Mouse (Mus musculus) frontal cortex, postnatal 14 days (tissue): ENCODE results near the gene Catsperz.

Source experiments
- DNase-seq, 2 experiments: peaks; one replicate each; pipeline ENCODE4 v3.0.0; 2022; ENCODE audit warnings: low spot score in 2 of 2

Gene Catsperz

GRCm38 (mm10) chr19:6925307-6925573, at the start of gene Catsperz:
Gene Catsperz, minus strand, starts transcription at chr19:6925380.
- no peak for DNase-seq

- peak; percentile 64 to 74 for DNase-seq
Measured at GRCm38 (mm10) chr19:6974211-6975205, 49.3 kb upstream of the Catsperz start, which contains the start of gene Ppp1r14b. Gene Ppp1r14b, plus strand, starts transcription at chr19:6974968.

DNA sequence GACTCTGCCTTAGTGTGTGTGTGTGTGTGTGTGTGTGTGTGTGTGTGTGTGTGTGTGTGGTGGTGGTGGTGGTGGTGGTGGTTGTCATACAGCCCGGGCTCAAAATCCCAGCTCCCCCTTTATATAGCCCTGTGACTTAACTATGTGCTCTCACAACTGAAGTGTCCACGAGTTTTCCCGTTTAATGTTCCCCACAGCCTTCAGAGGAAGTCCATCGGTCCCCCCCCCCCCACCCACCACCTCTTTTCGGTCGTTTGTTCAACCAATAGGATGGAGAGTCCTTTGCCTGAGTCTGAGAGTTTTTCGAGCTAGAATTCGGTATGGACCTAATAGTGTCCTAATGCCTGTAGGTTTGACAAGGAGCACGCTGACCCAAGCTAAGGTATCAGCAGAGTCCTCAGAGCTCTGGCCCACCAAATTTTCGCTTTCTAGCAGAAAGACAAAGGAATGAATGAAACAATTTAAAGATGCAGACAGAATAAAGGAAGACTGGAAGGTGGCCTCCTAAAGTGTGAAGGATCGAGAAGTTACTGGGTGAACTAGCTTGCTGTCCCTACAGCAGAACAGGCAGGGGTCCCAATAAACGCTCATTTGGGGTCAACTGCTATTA, 48.5 kb upstream of the Catsperz start:
- no peak for DNase-seq

GRCm38 (mm10) chr19:6972247-6972917, 47.2 kb upstream of the Catsperz start:
- no peak for DNase-seq

- no peak for DNase-seq
Measured at GRCm38 (mm10) chr19:6971644-6972043, 46.5 kb upstream of the Catsperz start.

DNA sequence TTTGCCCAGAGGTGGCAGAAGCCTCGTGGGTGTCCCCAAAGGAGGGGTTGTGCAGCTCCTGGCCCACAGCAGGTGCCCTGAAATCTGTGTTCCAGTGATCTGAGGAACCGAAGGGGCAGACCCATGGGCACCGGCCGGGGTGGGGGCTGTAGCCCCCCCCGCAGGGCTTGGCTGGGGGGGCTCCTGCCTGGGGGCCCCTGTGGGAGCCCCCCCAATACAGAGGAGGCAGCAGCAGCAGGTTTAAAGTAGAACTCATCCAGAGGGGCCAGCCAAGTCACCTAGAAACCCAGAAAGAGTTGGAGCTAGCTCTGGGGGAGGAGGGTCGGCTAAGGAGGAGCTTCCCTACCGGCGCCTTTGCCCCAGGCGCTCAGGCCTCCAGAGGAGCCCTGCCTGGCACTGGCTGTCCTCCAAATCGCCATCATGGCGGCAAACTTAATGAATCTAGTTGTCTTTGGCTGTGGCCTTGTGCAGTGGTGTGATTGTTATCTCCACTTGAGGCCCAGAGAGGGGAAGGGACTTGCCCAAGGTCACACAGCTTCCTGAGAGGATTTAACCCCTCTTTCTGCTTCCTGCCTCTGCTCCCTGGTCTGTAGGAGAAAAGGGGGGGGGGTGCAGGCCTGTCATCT, 45.4 kb upstream of the Catsperz start:
- no peak for DNase-seq

DNA sequence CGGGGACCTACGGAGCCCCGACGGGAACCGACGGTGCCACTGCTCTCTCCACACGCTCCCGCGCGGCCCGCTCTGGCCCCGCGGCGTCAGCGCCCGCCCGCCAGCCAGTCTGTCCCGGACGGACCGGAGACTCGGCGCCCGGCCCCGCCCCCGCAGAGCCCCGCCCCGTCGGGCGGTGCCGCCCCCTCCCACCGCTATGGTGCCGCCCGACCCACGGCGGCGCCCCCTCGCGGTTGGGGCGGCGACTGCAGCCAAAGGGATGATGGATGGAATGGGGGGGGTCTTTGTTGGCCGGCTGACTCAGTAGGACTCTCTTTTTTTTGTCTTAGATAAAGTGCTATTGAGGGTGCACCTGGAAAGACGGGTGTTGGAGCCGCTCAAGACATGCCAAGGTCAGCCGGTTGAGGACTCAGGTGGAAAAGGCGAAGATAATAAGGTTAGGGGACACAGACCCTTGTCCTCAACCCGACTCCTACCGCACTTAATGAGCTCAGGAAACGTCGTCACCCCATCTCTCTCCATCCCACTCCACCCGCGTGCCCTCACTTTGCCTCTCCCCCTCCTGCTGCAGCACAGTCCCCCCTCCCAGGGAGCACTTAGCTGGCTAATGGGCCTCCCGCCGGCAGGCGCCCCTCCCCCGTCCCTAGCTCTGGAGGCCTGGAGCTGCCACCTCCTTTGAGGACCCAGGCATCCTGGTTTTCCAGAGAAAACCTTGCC, 44.6 kb upstream of the Catsperz start:
- no peak for DNase-seq

- no peak for DNase-seq
Measured at GRCm38 (mm10) chr19:6969291-6969664, 44.1 kb upstream of the Catsperz start.

GRCm38 (mm10) chr19:6968491-6969271, 43.5 kb upstream of the Catsperz start:
- DNase-seq, result no peak

DNA sequence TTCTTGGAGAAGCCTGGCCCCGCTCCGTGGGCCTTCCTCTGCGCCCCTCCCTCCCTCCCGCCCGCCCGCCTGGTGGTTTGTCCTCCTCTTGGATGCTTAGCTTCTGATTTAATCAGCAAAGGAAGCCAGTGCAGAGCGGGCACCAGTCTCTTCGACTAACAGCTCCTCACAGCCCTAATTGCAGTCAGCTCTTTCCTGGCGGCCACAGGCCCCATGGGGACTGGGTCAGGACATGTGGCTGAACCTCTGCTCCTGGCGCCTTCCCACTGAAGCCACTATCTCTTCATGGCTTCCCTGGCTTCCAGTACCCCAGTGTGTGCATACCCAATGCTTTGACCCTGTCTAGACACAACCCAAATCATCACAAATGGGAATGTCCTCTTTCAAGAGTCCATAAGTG, 31.3 kb upstream of the Catsperz start:
- no peak for DNase-seq

GRCm38 (mm10) chr19:6955424-6955823, 30.2 kb upstream of the Catsperz start:
- DNase-seq, result no peak

GRCm38 (mm10) chr19:6954046-6954445, 28.9 kb upstream of the Catsperz start:
- no peak for DNase-seq

DNA sequence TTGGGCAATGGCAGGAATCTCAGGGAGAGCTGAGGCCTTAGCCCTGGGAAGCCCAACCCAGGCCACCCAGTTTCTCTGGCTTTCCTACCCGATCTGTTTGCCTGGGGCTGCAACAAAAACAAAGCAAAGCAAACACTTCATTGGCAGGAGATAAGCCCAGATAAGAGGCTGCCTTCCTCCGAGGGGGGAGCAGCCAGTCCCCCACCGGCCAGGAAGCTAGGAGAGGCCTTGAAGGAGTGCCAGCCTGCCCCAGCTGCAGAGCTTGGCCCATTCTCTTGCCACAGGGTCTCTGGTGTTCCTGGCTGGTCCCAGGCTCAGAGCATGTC, 27.5 kb upstream of the Catsperz start:
- DNase-seq, result no peak

- peak; percentile 68 to 72 for DNase-seq
Measured at GRCm38 (mm10) chr19:6951994-6952711, 27.0 kb upstream of the Catsperz start.

GRCm38 (mm10) chr19:6951381-6951968, 26.3 kb upstream of the Catsperz start:
- peak; percentile 87 to 91 for DNase-seq

DNA sequence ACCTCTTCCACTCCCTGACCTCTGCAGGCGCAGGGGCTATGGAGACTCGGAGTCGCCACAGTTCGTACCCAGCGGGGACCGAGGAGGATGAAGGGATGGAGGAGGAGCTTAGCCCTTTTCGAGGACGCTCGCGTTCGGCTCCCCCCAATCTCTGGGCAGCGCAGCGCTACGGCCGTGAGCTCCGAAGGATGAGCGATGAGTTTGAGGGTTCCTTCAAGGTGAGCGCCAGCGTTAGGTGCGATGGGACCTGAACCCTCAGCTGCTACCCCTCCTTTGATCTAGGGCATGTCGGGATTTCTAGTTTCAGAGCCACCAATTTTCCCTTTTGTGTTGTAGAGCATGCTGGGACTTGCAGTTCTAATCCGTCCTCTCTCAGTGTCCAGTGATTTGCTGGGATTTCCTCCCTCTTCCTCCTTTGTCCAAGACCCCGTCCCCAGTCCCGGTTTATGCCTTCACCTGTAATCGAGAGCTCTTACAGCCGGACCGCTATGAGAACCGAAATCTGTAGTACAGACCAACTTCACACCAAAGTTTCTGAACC, 25.5 kb upstream of the Catsperz start:
- peak in 1 of 2 experiments; percentile 59 for DNase-seq

DNA sequence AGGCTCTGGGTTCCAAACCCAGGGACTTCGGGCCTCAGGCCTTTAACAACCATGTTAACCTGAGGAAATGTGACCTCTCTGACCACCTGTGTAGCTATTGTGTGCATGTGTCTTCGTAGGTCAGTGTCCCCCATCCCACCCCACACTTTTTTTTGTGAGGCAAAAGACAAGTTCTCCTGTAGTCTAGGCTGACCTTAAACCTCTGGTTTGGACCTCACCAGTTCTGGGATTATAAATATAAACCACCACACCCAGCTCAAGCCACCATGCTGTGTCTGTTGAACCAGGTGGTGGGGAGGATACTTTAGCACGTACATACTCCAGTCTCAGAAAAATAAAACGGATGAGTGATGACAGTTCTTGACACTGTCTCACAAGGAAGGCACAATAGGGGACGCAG, 24.8 kb upstream of the Catsperz start:
- no peak for DNase-seq

DNA sequence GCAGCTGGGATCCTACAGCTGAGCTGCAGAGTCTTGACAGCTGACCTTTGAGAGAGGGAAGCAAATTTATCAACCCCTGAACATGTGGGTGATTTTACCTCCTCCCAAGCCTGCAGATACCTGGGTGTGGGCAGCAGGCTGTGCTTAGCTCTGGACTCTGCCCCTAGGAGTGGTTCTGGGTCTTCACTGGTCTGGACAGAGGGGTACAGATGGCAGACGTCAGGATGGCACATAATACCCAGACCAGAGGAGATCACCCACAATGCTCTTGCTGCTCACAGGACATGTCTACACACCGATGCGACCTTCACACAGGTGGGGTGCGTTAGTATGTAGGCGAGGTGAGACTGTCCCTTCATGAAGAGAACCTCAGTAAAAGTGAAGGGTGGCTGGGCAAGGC, 24.4 kb upstream of the Catsperz start:
- DNase-seq, result no peak

DNA sequence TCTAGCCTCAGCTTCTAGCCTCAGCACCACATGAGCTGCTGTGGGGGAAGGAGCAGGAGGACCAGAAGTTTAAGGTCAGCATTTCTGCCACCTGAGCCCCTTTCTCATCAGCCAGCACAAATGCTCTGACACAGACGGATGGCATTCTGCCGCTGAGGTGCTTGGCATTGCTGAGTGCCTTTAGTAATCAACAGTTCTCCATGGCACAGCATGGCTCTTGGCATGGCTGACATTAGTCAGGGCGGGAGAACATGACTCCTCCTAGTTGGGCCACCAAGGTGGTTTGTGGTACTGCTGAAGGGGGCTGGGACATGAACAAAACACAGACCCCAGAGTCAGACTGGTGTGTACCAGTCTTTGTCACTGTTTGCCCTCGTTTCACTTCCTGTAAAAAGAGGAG, 23.0 kb upstream of the Catsperz start:
- DNase-seq, result no peak

DNA sequence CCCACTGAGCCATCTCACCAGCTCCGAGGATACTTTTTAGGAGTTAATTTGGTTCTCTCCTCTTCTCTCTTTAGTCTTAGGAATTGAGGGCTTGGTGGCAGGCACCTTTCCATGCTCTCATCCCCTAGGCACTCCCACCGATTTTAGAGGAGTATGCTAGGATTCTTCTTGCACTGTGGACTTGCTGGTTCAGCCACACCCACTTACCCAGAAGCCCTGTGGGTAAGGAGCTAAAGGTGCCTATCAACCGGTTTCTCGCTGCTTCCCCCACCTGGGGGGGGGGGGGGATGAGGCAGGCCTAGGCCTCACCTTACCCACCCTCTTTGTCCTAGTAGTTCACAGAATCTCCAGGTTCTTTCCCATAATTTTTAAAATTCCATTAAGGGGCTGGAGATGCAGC, 22.6 kb upstream of the Catsperz start:
- no peak for DNase-seq
